Mouse (Mus musculus) forebrain, embryonic 16.5 days (tissue): Measurements from ENCODE around the gene Vopp1. TPM values are rescaled to one million over a fixed set of nuclear protein-coding genes. Genes with fewer than 3 reads are reported as not detected.

Experiments used
- polyA plus RNA-seq: library from polyadenylated mRNA; unstranded; fragments of >200 nt; fragmentation: Nextera tagmentation; extraction: Ambion mirVana; gene quantifications from 2 replicates; pipeline ENCODE4 v1.2.1, GENCODE M21; 2015

Vopp1 gene
- polyA plus RNA-seq, 1 experiment from 2014 or later: 203 TPM

Other genes starting within 250 kb of the Vopp1 start
- 1.1 and 1.2 TPM in 2 replicates for gene Herc6, start 244.2 kb downstream of the Vopp1 start, polyA plus RNA-seq
- gene Pyurf, start 133.1 kb downstream of the Vopp1 start, polyA plus RNA-seq: 9.1 and 9.4 TPM in 2 replicates
- 92.6 and 95.1 TPM in 2 replicates for gene Lancl2, start 122.6 kb downstream of the Vopp1 start, polyA plus RNA-seq
- gene Vmn1r21, start 25.2 kb upstream of the Vopp1 start, polyA plus RNA-seq: not detected in 2 replicates
- gene Vmn1r22, start 82.9 kb upstream of the Vopp1 start, polyA plus RNA-seq: not detected in 2 replicates
- not detected in 2 replicates for gene Vmn1r23, start 101.7 kb upstream of the Vopp1 start, polyA plus RNA-seq
- not detected in 2 replicates for gene Vmn1r24, start 136.3 kb upstream of the Vopp1 start, polyA plus RNA-seq
- not detected in 2 replicates for gene Vmn1r25, start 155.7 kb upstream of the Vopp1 start, polyA plus RNA-seq
- gene Vmn1r26, start 190.0 kb upstream of the Vopp1 start, polyA plus RNA-seq: not detected in 2 replicates